Mouse (Mus musculus): ENCODE data around the gene Nek7. TPM values are rescaled to one million over a fixed set of nuclear protein-coding genes. Genes with fewer than 3 reads are reported as not detected.

The Nek7 gene
- polyA plus RNA-seq, 1 experiment from 2014 or later = 53.9 TPM

DNA sequence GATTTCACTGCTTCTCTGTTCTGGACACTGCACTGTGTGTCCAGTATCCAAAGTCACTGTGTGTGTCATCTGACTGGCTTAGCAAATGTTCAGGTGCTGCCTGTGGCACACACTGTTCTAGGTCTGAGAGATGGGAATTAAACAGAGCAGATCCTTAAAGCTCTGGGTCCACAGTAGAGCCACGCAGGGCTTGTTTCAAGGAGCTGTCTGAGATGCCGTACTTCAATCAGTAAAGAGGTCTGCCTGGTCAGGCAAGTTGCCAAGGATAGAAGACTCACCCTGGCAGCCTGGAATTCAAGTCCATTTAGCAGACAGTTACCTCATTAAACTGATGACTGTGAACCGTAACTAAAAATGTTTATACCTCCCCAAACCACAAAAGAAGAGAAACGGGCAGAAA lies 112.9 kb downstream of the Nek7 start:
- no peak for ATAC-seq (ENCODE audit: insufficient number of reproducible peaks, low FRiP score)
- H3K4me1 ChIP-seq (replicated peaks) = peaks cover 24% of the 10 kb centered on the region
- H3K4me3 ChIP-seq = no peak overlapping the region
- no peaks in the 10 kb centered on the region for H3K9me3 ChIP-seq (replicated peaks)
- H3K27me3 ChIP-seq (replicated peaks) = no peaks in the 10 kb centered on the region
- WGBS = 39% methylated on average over 4 of the region's 4 CpGs
- H3K36me3 ChIP-seq = no peaks in the 10 kb centered on the region
- no peak overlapping the region for H3K9ac ChIP-seq
- H3K27ac ChIP-seq (ENCODE audit: poor library complexity, severe bottlenecking) = no peak overlapping the region
- no peak overlapping the region for H3K4me2 ChIP-seq

- 0 out of 2 replicates have a peak overlapping the region, but pooled peaks have one; percentile 26 for H3K27ac ChIP-seq (ENCODE audit: poor library complexity, severe bottlenecking)
- H3K36me3 ChIP-seq = no peaks in the 10 kb centered on the region
- ATAC-seq (ENCODE audit: insufficient number of reproducible peaks, low FRiP score) = no peak
- peak overlapping the region; percentile 52 for H3K4me2 ChIP-seq
- no peaks in the 10 kb centered on the region for H3K27me3 ChIP-seq (replicated peaks)
- no peaks in the 10 kb centered on the region for H3K9me3 ChIP-seq (replicated peaks)
- peaks cover 24% of the 10 kb centered on the region for H3K4me1 ChIP-seq (replicated peaks)
- no peak overlapping the region for H3K4me3 ChIP-seq
- H3K9ac ChIP-seq = no peak overlapping the region; the same call in 1 of the 2 replicates
- 33% methylated on average over 5 of the region's 5 CpGs for WGBS
These were observed 115.7 kb downstream of the Nek7 start for GRCm38 (mm10) chr1:138504228-138504627.

GRCm38 (mm10) chr1:138500691-138501090 lies 119.2 kb downstream of the Nek7 start:
- Histone ChIP-seq H3K9me3 (replicated peaks) (no peaks in the 10 kb centered on the region), H3K9ac (no peak overlapping the region), H3K4me1 (replicated peaks) (peaks cover 13% of the 10 kb centered on the region), H3K27ac (ENCODE audit: poor library complexity, severe bottlenecking) (no peak overlapping the region), H3K36me3 (peaks cover 15% of the 10 kb centered on the region), H3K4me3 (no peak overlapping the region), H3K4me2 (no peak overlapping the region), H3K27me3 (replicated peaks) (no peaks in the 10 kb centered on the region)
- 89% methylated on average over 6 of the region's 6 CpGs for WGBS
- no peak for ATAC-seq (ENCODE audit: insufficient number of reproducible peaks, low FRiP score)

- Histone ChIP-seq H3K36me3 (peaks cover 15% of the 10 kb centered on the region), H3K27ac (ENCODE audit: poor library complexity, severe bottlenecking) (no peak overlapping the region), H3K9ac (no peak overlapping the region), H3K4me2 (no peak overlapping the region), H3K4me1 (replicated peaks) (peaks cover 13% of the 10 kb centered on the region), H3K4me3 (no peak overlapping the region), H3K27me3 (replicated peaks) (no peaks in the 10 kb centered on the region), H3K9me3 (replicated peaks) (no peaks in the 10 kb centered on the region)
- no peak for ATAC-seq (ENCODE audit: insufficient number of reproducible peaks, low FRiP score)
- 67% methylated on average over 10 of the region's 10 CpGs for WGBS
These were observed 119.8 kb downstream of the Nek7 start for GRCm38 (mm10) chr1:138500155-138500554.

GRCm38 (mm10) chr1:138499461-138499860 lies 120.5 kb downstream of the Nek7 start:
- Histone ChIP-seq H3K4me3 (no peak overlapping the region), H3K36me3 (peaks cover 15% of the 10 kb centered on the region), H3K9me3 (replicated peaks) (no peaks in the 10 kb centered on the region), H3K27ac (ENCODE audit: poor library complexity, severe bottlenecking) (no peak overlapping the region), H3K27me3 (replicated peaks) (no peaks in the 10 kb centered on the region), H3K9ac (no peak overlapping the region), H3K4me1 (replicated peaks) (peaks cover 8% of the 10 kb centered on the region), H3K4me2 (no peak overlapping the region)
- no peak for ATAC-seq (ENCODE audit: insufficient number of reproducible peaks, low FRiP score)
- WGBS = 71% methylated on average over 9 of the region's 9 CpGs

DNA sequence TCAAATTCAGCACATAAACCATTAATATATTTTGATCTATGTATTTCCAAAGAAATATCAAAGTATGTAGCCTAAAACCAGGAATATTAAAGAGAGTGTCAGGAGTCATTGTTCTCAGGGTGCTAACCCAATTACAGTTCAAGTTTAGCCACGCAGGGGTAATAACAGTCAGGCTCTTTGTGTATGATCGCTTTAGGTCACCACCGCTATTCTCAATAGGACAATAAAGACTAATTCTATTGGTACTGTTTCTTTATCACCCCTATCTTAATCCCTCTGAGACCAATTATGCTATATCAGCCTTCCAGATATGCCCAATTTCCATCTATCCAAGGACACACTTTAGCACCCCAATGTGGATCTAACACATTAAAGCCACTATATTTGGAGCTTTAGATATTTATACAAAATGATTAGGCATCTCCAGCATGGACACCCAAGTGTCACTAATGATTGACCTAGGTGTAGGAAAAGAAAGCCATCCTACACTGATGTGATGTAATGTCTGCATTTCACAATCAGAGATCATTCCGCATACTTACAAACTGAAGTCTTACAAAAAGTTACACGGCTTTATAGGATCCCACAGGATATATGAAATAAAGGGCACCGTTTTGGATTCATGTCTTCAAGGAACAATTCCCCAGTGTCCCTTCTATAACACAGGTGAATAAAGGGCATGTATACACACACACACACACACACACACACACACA lies 128.4 kb downstream of the Nek7 start:
- Histone ChIP-seq H3K9ac (no peak overlapping the region), H3K4me2 (no peak overlapping the region), H3K9me3 (replicated peaks) (no peaks in the 10 kb centered on the region), H3K27me3 (replicated peaks) (no peaks in the 10 kb centered on the region), H3K36me3 (peaks cover 9% of the 10 kb centered on the region), H3K27ac (ENCODE audit: poor library complexity, severe bottlenecking) (no peak overlapping the region), H3K4me1 (replicated peaks) (peaks cover 9% of the 10 kb centered on the region), H3K4me3 (no peak overlapping the region)
- 90% methylated on average over 6 of the region's 6 CpGs for WGBS
- ATAC-seq (ENCODE audit: insufficient number of reproducible peaks, low FRiP score) = no peak

GRCm38 (mm10) chr1:138487569-138487968 lies 132.4 kb downstream of the Nek7 start:
- Histone ChIP-seq H3K27ac (ENCODE audit: poor library complexity, severe bottlenecking) (no peak overlapping the region), H3K36me3 (peaks cover 27% of the 10 kb centered on the region), H3K27me3 (replicated peaks) (no peaks in the 10 kb centered on the region), H3K4me2 (no peak overlapping the region), H3K4me3 (no peak overlapping the region), H3K9ac (no peak overlapping the region), H3K9me3 (replicated peaks) (no peaks in the 10 kb centered on the region), H3K4me1 (replicated peaks) (no peaks in the 10 kb centered on the region)
- 68% methylated on average over 5 of the region's 5 CpGs for WGBS
- ATAC-seq (ENCODE audit: insufficient number of reproducible peaks, low FRiP score) = no peak

DNA sequence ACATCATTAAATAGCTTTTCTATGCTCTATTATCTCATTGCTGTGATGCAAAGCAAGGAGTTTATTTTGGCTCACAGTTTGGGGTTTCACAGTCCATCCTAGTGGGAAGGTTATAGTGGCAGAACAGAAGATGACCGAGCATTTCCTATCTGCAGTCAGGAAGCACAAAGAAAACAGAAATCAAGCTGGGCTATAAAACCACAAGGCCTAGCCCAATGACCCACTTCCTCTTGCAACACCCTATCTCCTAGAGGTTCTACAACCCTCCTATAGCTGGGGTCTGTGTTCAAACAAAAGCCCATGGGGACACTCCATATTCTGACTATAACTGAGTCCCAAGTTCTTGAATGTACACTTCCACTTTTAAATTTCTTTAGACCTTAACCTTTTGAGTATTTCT lies 139.2 kb downstream of the Nek7 start:
- peaks cover 3% of the 10 kb centered on the region for H3K9me3 ChIP-seq (replicated peaks)
- peaks cover 19% of the 10 kb centered on the region for H3K36me3 ChIP-seq
- H3K27ac ChIP-seq (ENCODE audit: poor library complexity, severe bottlenecking) = no peak overlapping the region
- no peak overlapping the region for H3K4me2 ChIP-seq
- H3K4me3 ChIP-seq = no peak overlapping the region
- 69% methylated on average over 1 of the region's 1 CpGs for WGBS
- H3K4me1 ChIP-seq (replicated peaks) = no peaks in the 10 kb centered on the region
- no peaks in the 10 kb centered on the region for H3K27me3 ChIP-seq (replicated peaks)
- H3K9ac ChIP-seq = no peak overlapping the region
- ATAC-seq (ENCODE audit: insufficient number of reproducible peaks, low FRiP score) = no peak

DNA sequence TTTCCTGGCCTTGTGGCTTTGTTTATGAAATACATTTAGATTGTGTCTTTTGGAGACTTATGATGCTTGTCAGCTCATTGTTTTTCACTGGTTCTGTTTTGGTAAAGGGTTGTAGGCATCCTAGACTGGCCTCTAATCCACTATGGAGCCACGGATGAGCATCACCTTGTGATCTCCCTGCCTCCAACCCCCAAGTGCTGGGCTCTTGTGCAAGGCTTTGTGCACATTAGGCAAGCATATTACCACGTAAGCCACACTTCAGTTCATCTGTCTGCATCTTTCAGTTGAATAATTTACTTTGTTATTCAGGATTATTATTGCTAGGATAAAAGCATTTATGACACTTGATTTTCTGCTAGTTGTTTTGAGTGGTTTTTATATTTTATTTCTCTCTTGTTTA lies 154.6 kb downstream of the Nek7 start:
- no peak for ATAC-seq (ENCODE audit: insufficient number of reproducible peaks, low FRiP score)
- Histone ChIP-seq H3K27ac (ENCODE audit: poor library complexity, severe bottlenecking) (no peak overlapping the region), H3K9ac (no peak overlapping the region), H3K9me3 (replicated peaks) (no peaks in the 10 kb centered on the region), H3K4me3 (no peak overlapping the region), H3K36me3 (no peaks in the 10 kb centered on the region), H3K4me2 (no peak overlapping the region), H3K27me3 (replicated peaks) (no peaks in the 10 kb centered on the region), H3K4me1 (replicated peaks) (no peaks in the 10 kb centered on the region)
- WGBS = 63% methylated on average over 2 of the region's 2 CpGs

DNA sequence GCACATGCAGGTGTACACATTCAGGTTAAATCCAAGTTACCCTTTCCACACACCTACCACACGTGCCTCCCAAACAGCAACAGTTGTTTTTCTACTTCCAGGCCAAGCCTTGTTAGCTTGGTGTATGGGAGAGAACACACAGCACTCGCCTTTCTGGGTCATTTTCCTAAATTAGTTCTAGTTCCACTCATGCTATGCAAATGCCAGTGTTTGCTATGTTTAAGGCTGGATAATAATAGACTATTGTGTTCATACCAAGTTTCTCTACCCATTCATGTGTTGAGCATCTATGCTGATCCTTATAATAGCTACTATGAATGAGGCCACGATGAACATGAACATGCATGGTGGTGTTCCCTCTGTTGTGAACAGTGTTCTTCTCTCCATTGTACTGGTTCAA lies 158.5 kb downstream of the Nek7 start:
- H3K9ac ChIP-seq = no peak overlapping the region
- ATAC-seq (ENCODE audit: insufficient number of reproducible peaks, low FRiP score) = no peak
- no peaks in the 10 kb centered on the region for H3K9me3 ChIP-seq (replicated peaks)
- no peak overlapping the region for H3K27ac ChIP-seq (ENCODE audit: poor library complexity, severe bottlenecking)
- H3K27me3 ChIP-seq (replicated peaks) = no peaks in the 10 kb centered on the region
- H3K4me3 ChIP-seq = no peak overlapping the region
- H3K4me2 ChIP-seq = no peak overlapping the region
- no peaks in the 10 kb centered on the region for H3K36me3 ChIP-seq
- 79% methylated on average over 3 of the region's 3 CpGs for WGBS
- peaks cover 10% of the 10 kb centered on the region; the same call in 1 of the 2 replicates for H3K4me1 ChIP-seq (replicated peaks)

DNA sequence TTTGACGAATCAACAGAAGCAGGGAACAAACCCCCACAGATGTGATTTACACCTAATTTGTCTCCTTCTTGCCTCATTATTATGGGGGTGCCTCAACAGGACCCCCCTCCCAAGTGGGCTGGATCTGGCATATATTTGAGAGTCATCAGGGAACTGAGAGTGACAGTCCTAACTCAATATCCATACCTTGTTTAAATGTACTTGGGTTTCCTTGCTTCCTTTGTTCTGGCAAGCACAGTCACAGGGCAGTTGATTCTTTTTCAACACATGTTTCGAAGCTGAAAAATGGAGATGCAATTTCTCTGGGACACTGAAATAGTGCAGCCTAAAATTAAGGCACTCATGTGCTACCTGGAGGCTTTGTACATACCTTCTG lies 170.5 kb downstream of the Nek7 start:
- Histone ChIP-seq H3K36me3 (no peaks in the 10 kb centered on the region), H3K27me3 (replicated peaks) (no peaks in the 10 kb centered on the region), H3K9ac (no peak overlapping the region), H3K4me3 (no peak overlapping the region), H3K27ac (ENCODE audit: poor library complexity, severe bottlenecking) (no peak overlapping the region), H3K4me2 (peak overlapping the region; percentile 31; the same call in 1 of the 2 replicates), H3K4me1 (replicated peaks) (no peaks in the 10 kb centered on the region), H3K9me3 (replicated peaks) (no peaks in the 10 kb centered on the region)
- ATAC-seq (ENCODE audit: insufficient number of reproducible peaks, low FRiP score) = no peak
- 60% methylated on average over 2 of the region's 2 CpGs for WGBS
